Mouse (Mus musculus) liver, postnatal 0 days (tissue): ENCODE results near the gene Gse1.

Experiments used
- CTCF ChIP-seq: sonication (generic); IDR thresholded peaks from 2 replicates; pipeline ENCODE4 v1.5.1; 2016; ENCODE audit warnings: antibody characterized with exemption, low read depth
- EP300 ChIP-seq: IDR thresholded peaks from 2 replicates; pipeline ENCODE4 v1.6.1; 2016; ENCODE audit warnings: antibody characterized with exemption, low read depth, mild to moderate bottlenecking

DNA sequence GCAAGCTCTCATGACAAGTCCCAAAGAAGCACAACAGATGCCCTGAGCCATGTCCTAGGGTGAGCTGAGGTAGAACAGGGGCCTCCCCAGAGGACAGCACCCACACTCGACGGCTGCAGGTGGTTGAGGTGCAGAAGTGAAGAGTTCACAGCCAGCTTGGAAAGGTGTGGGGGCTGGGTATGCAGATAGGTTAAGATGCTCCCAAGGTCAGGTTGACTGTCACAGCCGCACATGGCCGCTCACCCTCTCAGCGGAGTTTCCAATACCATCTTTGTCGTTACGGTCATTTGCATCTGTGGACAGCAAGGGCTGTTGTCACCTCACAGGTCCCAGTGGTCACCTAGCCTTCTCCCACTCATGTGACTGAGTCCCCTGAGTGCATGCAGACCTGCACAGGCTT is 162.3 kb downstream of the Gse1 start:
- no peak for TF ChIP-seq CTCF
- TF ChIP-seq EP300: no peak
